Mouse (Mus musculus) left cerebral cortex, postnatal 25 days (tissue): ENCODE measurements at regions not wholly inside any gene's neighbourhood (a gene's known extent, or its start where the extent isn't known, plus 50 kb on each side); places are given as distances from the start of the nearest gene placed in this dataset.

Experiments used
- DNase-seq, 2 experiments: peaks; one replicate each; pipeline ENCODE4 v3.0.0; 2022; ENCODE audit warnings: low spot score in 2 of 2, mixed read lengths in 1 of 2
- intact Hi-C: fragments of 180-260 bp; cut with DNase I; formaldehyde crosslinking; loops from one replicate; pipeline ENCODE4 v1.15.1; 2025
- microRNA-seq, 2 experiments: library from miRNA; unstranded; fragments of <30 nt; microRNA quantifications; one replicate each; pipeline ENCODE4 v1.2.0; 2022

GRCm38 (mm10) chr13:75598675-75599074, 107.9 kb upstream of the Ell2 start:
- no peak for DNase-seq
- intact Hi-C loops = no loop called here

GRCm38 (mm10) chr13:75623229-75623628, 83.3 kb upstream of the Ell2 start:
- intact Hi-C loops = no loop called here
- DNase-seq = no peak

GRCm38 (mm10) chr13:75627405-75627804, 79.2 kb upstream of the Ell2 start:
- no peak for DNase-seq
- intact Hi-C loops = no loop called here

GRCm38 (mm10) chr13:75631048-75631447, 75.5 kb upstream of the Ell2 start:
- DNase-seq = no peak
- intact Hi-C loops = no loop called here

GRCm38 (mm10) chr13:75647513-75647912, 59.0 kb upstream of the Ell2 start:
- intact Hi-C loops = no loop called here

GRCm38 (mm10) chr13:75651941-75652340, 54.6 kb upstream of the Ell2 start:
- DNase-seq = no peak
- intact Hi-C loops = no loop called here

More at GRCm38 (mm10) chr13:75647513-75647912, 59.0 kb upstream of the Ell2 start:
- DNase-seq = no peak

- no peak for DNase-seq
- intact Hi-C loops = no loop called here
Measured at GRCm38 (mm10) chr13:75652966-75653365, 53.6 kb upstream of the Ell2 start.

Small RNA genes in the stretch of these regions (microRNA-seq; reads per million reads assigned to microRNA genes)
- 0 reads per million in 2 experiments for gene Mir682
